Mouse (Mus musculus): Measurements from ENCODE around the gene Kifc5b. TPM values are rescaled to one million over a fixed set of nuclear protein-coding genes. Genes with fewer than 3 reads are reported as not detected.
A peak's percentile ranks its signal among the peaks of the same experiment; 100 is the strongest.
"Not testable (repeated sequence)": the region's sequence is repeated elsewhere in the genome, so short reads cannot be mapped to it uniquely, and the experiment has no call there.

The Kifc5b gene
- total RNA-seq, 2 experiments from 2014 or later: 4.1 to 13.8 TPM

- ATAC-seq (ENCODE audit: poor library complexity, severe bottlenecking): not testable (repeated sequence)
Measured at GRCm38 (mm10) chr17:26917560-26917959, 669 bp downstream of the Kifc5b start.

GRCm38 (mm10) chr17:26918343-26918742, 1.5 kb downstream of the Kifc5b start:
- ATAC-seq (ENCODE audit: poor library complexity, severe bottlenecking): no peak

GRCm38 (mm10) chr17:26919516-26919915, 2.6 kb downstream of the Kifc5b start:
- ATAC-seq (ENCODE audit: poor library complexity, severe bottlenecking): not testable (repeated sequence)

GRCm38 (mm10) chr17:26922368-26922767, 5.5 kb downstream of the Kifc5b start:
- not testable (repeated sequence) for ATAC-seq (ENCODE audit: poor library complexity, severe bottlenecking)

- ATAC-seq (ENCODE audit: poor library complexity, severe bottlenecking): not testable (repeated sequence)
Measured at GRCm38 (mm10) chr17:26925414-26925813, 8.5 kb downstream of the Kifc5b start.

- peak; percentile 36 for ATAC-seq (ENCODE audit: poor library complexity, severe bottlenecking)
Measured at GRCm38 (mm10) chr17:26931795-26932194, 14.9 kb downstream of the Kifc5b start.

GRCm38 (mm10) chr17:26932839-26933398, 16.0 kb downstream of the Kifc5b start, which contains the start of gene Phf1:
TSS of gene Phf1 (plus strand) at chr17:26933052.
- peak; percentile 98 for ATAC-seq (ENCODE audit: poor library complexity, severe bottlenecking)

GRCm38 (mm10) chr17:26933419-26933818, 16.5 kb downstream of the Kifc5b start:
- peak; percentile 14; the same call in 1 of the 2 replicates for ATAC-seq (ENCODE audit: poor library complexity, severe bottlenecking)

- no peak for ATAC-seq (ENCODE audit: poor library complexity, severe bottlenecking)
Measured at GRCm38 (mm10) chr17:26933885-26934827, 17.3 kb downstream of the Kifc5b start.

- ATAC-seq (ENCODE audit: poor library complexity, severe bottlenecking): no peak
Measured at GRCm38 (mm10) chr17:26935027-26935426, 18.1 kb downstream of the Kifc5b start.

- ATAC-seq (ENCODE audit: poor library complexity, severe bottlenecking): no peak
Measured at GRCm38 (mm10) chr17:26936453-26936852, 19.6 kb downstream of the Kifc5b start.

- ATAC-seq (ENCODE audit: poor library complexity, severe bottlenecking): no peak
Measured at GRCm38 (mm10) chr17:26936921-26937695, 20.2 kb downstream of the Kifc5b start.

- no peak for ATAC-seq (ENCODE audit: poor library complexity, severe bottlenecking)
Measured at GRCm38 (mm10) chr17:26937883-26938695, 21.2 kb downstream of the Kifc5b start.

- 0 out of 2 replicates have a peak, but pooled peaks have one; percentile 4 for ATAC-seq (ENCODE audit: poor library complexity, severe bottlenecking)
Measured at GRCm38 (mm10) chr17:26938731-26939130, 21.8 kb downstream of the Kifc5b start.

GRCm38 (mm10) chr17:26939178-26939972, 22.5 kb downstream of the Kifc5b start, which contains the start of gene Cuta:
TSS of gene Cuta (minus strand) at chr17:26939569.
- peak; percentile 96 for ATAC-seq (ENCODE audit: poor library complexity, severe bottlenecking)

GRCm38 (mm10) chr17:26939973-26940300, 23.0 kb downstream of the Kifc5b start:
- ATAC-seq (ENCODE audit: poor library complexity, severe bottlenecking): no peak

- ATAC-seq (ENCODE audit: poor library complexity, severe bottlenecking): no peak
Measured at GRCm38 (mm10) chr17:26941031-26941789, 24.3 kb downstream of the Kifc5b start, which contains the start of gene Syngap1. TSS of gene Syngap1 (plus strand) at chr17:26941253.

GRCm38 (mm10) chr17:26941841-26942570, 25.1 kb downstream of the Kifc5b start:
- no peak for ATAC-seq (ENCODE audit: poor library complexity, severe bottlenecking)

Data from megakaryocyte, adult 5-6 weeks (primary cell).